Mouse (Mus musculus) CD4-positive helper T cell, adult 2 months (primary cell): ENCODE measurements around the gene Izumo3.
"Not testable (repeated sequence)": the region's sequence is repeated elsewhere in the genome, so short reads cannot be mapped to it uniquely, and the experiment has no call there.

Source experiments
- DNase-seq: peaks from one replicate; pipeline ENCODE4 v3.0.0-alpha.2; 2012; ENCODE audit warnings: low read depth, missing footprints, low spot score

Gene Izumo3

GRCm38 (mm10) chr4:92147134-92147533 lies at the start of gene Izumo3:
Gene Izumo3, minus strand, starts transcription at chr4:92147234.
- DNase-seq: no peak

GRCm38 (mm10) chr4:92191649-92192048 lies 44.6 kb upstream of the Izumo3 start, which contains the start of gene Gm12666:
Gene Gm12666, minus strand, starts transcription at chr4:92191749.
- not testable (repeated sequence) for DNase-seq

- DNase-seq: no peak
Measured at GRCm38 (mm10) chr4:92152646-92153045, 5.6 kb upstream of the Izumo3 start.

GRCm38 (mm10) chr4:92111390-92111988 lies 35.5 kb downstream of the Izumo3 start:
- DNase-seq: no peak

- DNase-seq: no peak
Measured at GRCm38 (mm10) chr4:92097386-92097785, 49.6 kb downstream of the Izumo3 start.

GRCm38 (mm10) chr4:92095951-92096350 lies 51.1 kb downstream of the Izumo3 start:
- no peak for DNase-seq
